Mouse (Mus musculus) frontal cortex, postnatal 25 days (tissue): ENCODE measurements around the gene Eef1a2.

ENCODE experiments used
- DNase-seq, 2 experiments: peaks; one replicate each; pipeline ENCODE4 v3.0.0; 2022; ENCODE audit warnings: low spot score in 2 of 2

Gene Eef1a2

GRCm38 (mm10) chr2:181133837-181134590 lies 22.8 kb downstream of the Eef1a2 start:
- DNase-seq = no peak

- DNase-seq = no peak
Measured at GRCm38 (mm10) chr2:181130245-181130644, 26.6 kb downstream of the Eef1a2 start.

- DNase-seq = no peak
Measured at GRCm38 (mm10) chr2:181128963-181129362, 27.9 kb downstream of the Eef1a2 start.

GRCm38 (mm10) chr2:181127786-181128185 lies 29.0 kb downstream of the Eef1a2 start:
- no peak for DNase-seq

GRCm38 (mm10) chr2:181125726-181126455 lies 30.9 kb downstream of the Eef1a2 start:
- DNase-seq = no peak

DNA sequence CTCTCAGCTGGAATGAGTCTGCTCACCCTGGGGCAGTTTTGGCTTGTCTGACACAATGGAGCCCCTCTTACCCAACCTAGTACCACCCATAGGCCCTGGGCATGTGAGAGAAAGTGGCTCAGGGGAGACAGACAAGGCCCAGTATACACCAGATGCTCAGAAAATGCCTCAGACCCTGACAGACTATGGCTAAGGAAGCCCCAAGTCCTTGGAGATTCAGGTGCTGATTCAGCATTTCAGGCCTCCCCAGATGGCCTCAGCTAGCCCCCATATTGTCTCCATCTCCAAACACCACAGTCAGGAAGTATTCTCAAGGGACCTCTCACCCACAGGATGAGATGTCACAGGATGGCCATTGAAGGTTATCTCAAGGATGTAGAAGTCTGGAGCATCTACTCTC lies 34.2 kb downstream of the Eef1a2 start:
- no peak for DNase-seq

- DNase-seq = no peak
Measured at GRCm38 (mm10) chr2:181120922-181121449, 35.8 kb downstream of the Eef1a2 start.

- peak; percentile 60 to 69 for DNase-seq
Measured at GRCm38 (mm10) chr2:181119952-181120351, 36.9 kb downstream of the Eef1a2 start.

DNA sequence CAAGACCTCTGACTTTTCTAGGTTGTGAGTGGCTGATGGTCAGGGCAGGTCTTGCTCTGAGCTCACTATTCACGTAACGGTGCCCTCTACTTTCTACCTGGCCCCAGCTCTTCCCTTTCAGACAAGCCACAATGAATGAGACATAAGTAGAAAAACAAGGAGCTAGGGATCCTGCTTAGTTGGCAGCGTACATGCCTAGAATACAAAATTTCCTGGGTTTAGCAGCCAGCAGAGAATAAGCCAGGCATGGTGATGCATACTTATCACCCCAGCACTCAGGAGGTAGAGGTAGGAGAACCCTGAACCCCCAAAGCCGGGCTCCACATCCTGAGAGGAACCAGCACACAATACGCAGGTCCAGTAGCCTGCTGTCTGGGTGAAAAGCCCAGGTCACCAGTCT lies 40.4 kb downstream of the Eef1a2 start:
- DNase-seq = no peak

GRCm38 (mm10) chr2:181115367-181115766 lies 41.4 kb downstream of the Eef1a2 start:
- no peak for DNase-seq

DNA sequence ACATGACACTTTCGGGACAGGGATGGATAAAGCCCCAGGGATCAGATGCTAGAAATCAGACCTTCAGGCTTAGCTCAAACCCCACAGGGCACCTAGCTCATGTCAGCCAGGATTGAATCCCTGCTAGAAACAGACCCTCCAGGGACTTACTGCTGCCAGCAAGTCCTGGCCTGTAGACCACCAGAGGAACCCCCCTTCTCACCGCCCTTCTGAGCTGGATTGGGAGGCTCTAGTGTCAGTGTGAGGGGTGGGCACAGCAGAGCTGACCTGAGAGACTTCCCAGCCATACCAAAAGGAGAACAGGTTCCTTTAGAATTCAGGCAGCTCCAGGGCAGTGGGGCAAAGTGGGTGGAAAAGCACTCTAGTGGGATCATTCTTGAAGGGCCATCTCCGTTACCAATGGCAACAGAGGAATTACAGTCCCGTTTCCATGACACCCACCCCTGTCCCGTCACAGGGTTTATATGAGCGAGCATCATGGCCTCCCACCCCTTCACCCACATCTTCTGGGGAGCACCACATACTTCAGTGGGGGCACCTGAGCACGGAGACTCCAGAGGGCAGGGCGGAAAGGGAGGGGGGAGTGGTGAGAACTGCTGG lies 43.0 kb downstream of the Eef1a2 start:
- no peak for DNase-seq

DNA sequence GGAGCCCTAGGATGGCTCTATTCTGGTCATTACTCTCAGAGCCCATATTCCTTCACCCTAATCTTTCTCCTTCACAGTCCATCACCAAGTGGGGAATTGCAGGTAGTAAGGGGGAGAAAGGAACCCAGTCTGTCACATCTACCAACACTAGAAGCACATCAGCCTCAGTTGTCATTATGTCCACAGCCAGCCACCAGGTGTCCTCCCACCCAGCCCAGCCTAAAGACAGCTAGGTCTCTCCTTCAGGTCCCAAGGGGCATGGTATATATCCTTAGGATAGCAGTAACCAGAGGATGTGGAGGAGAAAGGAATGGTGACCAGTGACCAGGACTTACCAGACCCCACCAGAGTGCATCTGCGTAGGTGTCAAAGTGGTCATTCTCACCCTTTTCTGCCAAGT lies 45.1 kb downstream of the Eef1a2 start:
- DNase-seq = no peak

DNA sequence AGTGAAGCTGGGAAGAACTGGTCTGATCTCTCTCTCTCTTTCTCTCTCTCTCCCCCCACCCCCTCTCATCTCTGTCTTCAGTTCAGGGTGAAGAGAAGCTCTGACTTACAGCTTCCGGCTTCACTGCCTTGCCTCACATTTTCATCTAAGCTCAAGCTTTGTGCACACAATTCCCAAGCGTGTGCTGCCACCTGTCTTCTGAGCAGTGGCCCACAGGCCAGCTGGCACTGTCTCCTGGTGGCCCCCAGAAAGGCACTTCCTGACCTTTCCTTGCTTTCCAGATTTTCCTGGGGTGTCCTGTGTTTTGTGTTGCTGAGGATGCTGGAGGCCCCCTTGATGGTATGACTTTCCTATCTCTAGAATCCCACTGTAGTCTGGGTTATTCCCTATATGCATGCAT lies 52.7 kb downstream of the Eef1a2 start:
- no peak for DNase-seq

DNA sequence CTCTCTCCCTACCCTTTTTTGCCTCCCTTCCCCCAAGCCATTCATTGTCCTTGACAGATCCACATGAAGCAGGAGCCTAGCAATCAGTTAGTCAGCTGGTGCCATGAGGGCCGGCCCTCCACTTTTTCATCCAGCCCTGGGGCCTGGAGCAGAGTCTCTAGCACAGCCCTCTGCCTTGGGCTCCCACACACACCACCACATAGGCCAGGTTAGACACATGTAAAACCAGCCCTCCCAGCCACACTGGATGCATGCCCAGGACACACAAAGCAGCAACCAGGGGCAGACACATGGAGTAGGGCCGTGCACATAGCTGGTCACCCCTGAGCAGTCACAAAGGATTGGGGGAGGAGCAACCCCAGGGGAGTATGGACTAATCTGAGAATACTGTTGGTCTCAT lies 54.7 kb downstream of the Eef1a2 start:
- DNase-seq = no peak

- DNase-seq = no peak
Measured at GRCm38 (mm10) chr2:181101626-181102025, 55.2 kb downstream of the Eef1a2 start.

GRCm38 (mm10) chr2:181100087-181100486 lies 56.7 kb downstream of the Eef1a2 start:
- DNase-seq = no peak
